Mouse (Mus musculus) heart, embryonic 11.5 days (tissue): ENCODE results near the gene Prc1. TPM values are rescaled to one million over a fixed set of nuclear protein-coding genes. Genes with fewer than 3 reads are reported as not detected.
A peak's percentile ranks its signal among the peaks of the same experiment; 100 is the strongest.

Experiments used
- ATAC-seq: fragments of 200-750 bp; cut with Nextera tagmentation; replicated peaks from 2 replicates; pipeline ENCODE4 v1.8.0; 2017; ENCODE audit warnings: moderate library complexity; ENCODE audit not compliant: insufficient number of reproducible peaks, low FRiP score, low TSS enrichment
- H3K27ac ChIP-seq: fragments of 300-500 bp; sonication (generic); 2 replicates; pipeline ENCODE4 v1.5.1; 2014; ENCODE audit warnings: mild to moderate bottlenecking, low read depth, low read length
- H3K27me3 ChIP-seq: fragments of 300-500 bp; sonication (generic); 2 replicates; pipeline ENCODE4 v1.6.1; 2014; ENCODE audit warnings: mild to moderate bottlenecking, low read length, mixed read lengths; ENCODE audit not compliant: control insufficient read depth, insufficient read depth
- H3K36me3 ChIP-seq: fragments of 300-500 bp; sonication (generic); 2 replicates; pipeline ENCODE4 v1.6.1; 2014; ENCODE audit warnings: mild to moderate bottlenecking, low read length, moderate library complexity, mixed read lengths; ENCODE audit not compliant: control insufficient read depth, insufficient read depth
- H3K4me1 ChIP-seq: fragments of 300-500 bp; sonication (generic); 2 replicates; pipeline ENCODE4 v1.6.1; 2014; ENCODE audit warnings: low read length; ENCODE audit not compliant: control insufficient read depth, insufficient read depth
- H3K4me2 ChIP-seq: fragments of 300-500 bp; sonication (generic); 2 replicates; pipeline ENCODE4 v1.6.1; 2014; ENCODE audit warnings: mild to moderate bottlenecking, moderate library complexity
- H3K4me3 ChIP-seq: fragments of 300-500 bp; sonication (generic); 2 replicates; pipeline ENCODE4 v1.5.1; 2014; ENCODE audit warnings: low read depth, low read length
- H3K9ac ChIP-seq: fragments of 300-500 bp; sonication (generic); 2 replicates; pipeline ENCODE4 v1.6.1; 2014; ENCODE audit warnings: mild to moderate bottlenecking, low read depth, low read length, moderate library complexity
- H3K9me3 ChIP-seq: fragments of 300-500 bp; sonication (generic); replicated peaks from 2 replicates; pipeline ENCODE4 v1.6.1; 2016; ENCODE audit warnings: low read length; ENCODE audit not compliant: control insufficient read depth
- WGBS: fragments of 180-500 bp; shearing (Covaris S2); extraction: QIAGEN DNeasy Blood & Tissue Kit; methylation state at CpG from one replicate; pipeline ENCODE4 v1.1.7; 2014; ENCODE audit not compliant: insufficient replicate concordance; 5-methylcytosine and 5-hydroxymethylcytosine counted together
- polyA plus RNA-seq: library from polyadenylated mRNA; unstranded; fragments of >200 nt; fragmentation: Nextera tagmentation; extraction: Ambion mirVana; gene quantifications from 2 replicates; pipeline ENCODE4 v1.2.1, GENCODE M21; 2014

Gene Prc1
- polyA plus RNA-seq, 1 experiment from 2014 or later: 148 TPM

- WGBS: 95% methylated on average over 6 of the region's 6 CpGs
- Histone ChIP-seq H3K27ac (no peak overlapping the region), H3K9ac (0 out of 2 replicates have a peak overlapping the region, but pooled peaks have one; percentile 43)
Observed at GRCm38 (mm10) chr7:80296462-80296861, 2.2 kb downstream of the Prc1 start.

GRCm38 (mm10) chr7:80297041-80297440 is 2.8 kb downstream of the Prc1 start:
- no peak overlapping the region for H3K4me3 ChIP-seq
- H3K4me2 ChIP-seq: no peak overlapping the region
- no peaks in the 10 kb centered on the region for H3K9me3 ChIP-seq
- H3K4me1 ChIP-seq: peaks cover 9% of the 10 kb centered on the region; the same call in 1 of the 2 replicates
- peaks cover 7% of the 10 kb centered on the region for H3K36me3 ChIP-seq
- no peak overlapping the region for H3K9ac ChIP-seq
- H3K27me3 ChIP-seq: no peaks in the 10 kb centered on the region
- ATAC-seq: no peak
- WGBS: 86% methylated on average over 3 of the region's 3 CpGs
- no peak overlapping the region for H3K27ac ChIP-seq

More at GRCm38 (mm10) chr7:80296462-80296861, 2.2 kb downstream of the Prc1 start:
- ATAC-seq: no peak
- no peak overlapping the region for H3K4me2 ChIP-seq
- H3K9me3 ChIP-seq: no peaks in the 10 kb centered on the region
- H3K4me1 ChIP-seq: peaks cover 9% of the 10 kb centered on the region; the same call in 1 of the 2 replicates
- peaks cover 3% of the 10 kb centered on the region; the same call in 1 of the 2 replicates for H3K36me3 ChIP-seq
- no peaks in the 10 kb centered on the region for H3K27me3 ChIP-seq
- H3K4me3 ChIP-seq: 0 out of 2 replicates have a peak overlapping the region, but pooled peaks have one; percentile 76

- no peak for ATAC-seq
- no peaks in the 10 kb centered on the region for H3K27me3 ChIP-seq
- peaks cover 14% of the 10 kb centered on the region for H3K36me3 ChIP-seq
- H3K4me3 ChIP-seq: no peak overlapping the region
- H3K4me1 ChIP-seq: peaks cover 8% of the 10 kb centered on the region; the same call in 1 of the 2 replicates
- whole genome bisulfite sequencing: 94% methylated on average over 4 of the region's 4 CpGs
- H3K27ac ChIP-seq: no peak overlapping the region
- H3K9ac ChIP-seq: no peak overlapping the region
- H3K9me3 ChIP-seq: no peaks in the 10 kb centered on the region
- no peak overlapping the region for H3K4me2 ChIP-seq
Observed at GRCm38 (mm10) chr7:80298754-80299153, 4.5 kb downstream of the Prc1 start.

- WGBS: 89% methylated on average over 3 of the region's 3 CpGs
- peaks cover 20% of the 10 kb centered on the region for H3K36me3 ChIP-seq
- H3K9me3 ChIP-seq: no peaks in the 10 kb centered on the region
- H3K4me2 ChIP-seq: no peak overlapping the region
- ATAC-seq: no peak
- no peaks in the 10 kb centered on the region for H3K27me3 ChIP-seq
- H3K27ac ChIP-seq: no peak overlapping the region
- H3K4me1 ChIP-seq: peaks cover 7% of the 10 kb centered on the region; the same call in 1 of the 2 replicates
- H3K9ac ChIP-seq: no peak overlapping the region
- no peak overlapping the region for H3K4me3 ChIP-seq
Observed at GRCm38 (mm10) chr7:80299568-80299967, 5.3 kb downstream of the Prc1 start.

- ATAC-seq: no peak
- Histone ChIP-seq H3K27ac (no peak overlapping the region), H3K4me1 (no peaks in the 10 kb centered on the region), H3K36me3 (peaks cover 34% of the 10 kb centered on the region), H3K9me3 (no peaks in the 10 kb centered on the region), H3K9ac (no peak overlapping the region), H3K4me2 (no peak overlapping the region), H3K27me3 (no peaks in the 10 kb centered on the region), H3K4me3 (no peak overlapping the region)
- WGBS: 93% methylated on average over 2 of the region's 2 CpGs
Observed at GRCm38 (mm10) chr7:80301522-80301921, 7.3 kb downstream of the Prc1 start.

GRCm38 (mm10) chr7:80307766-80308165 is 13.5 kb downstream of the Prc1 start:
- H3K27ac ChIP-seq: no peak overlapping the region
- no peaks in the 10 kb centered on the region for H3K4me1 ChIP-seq
- H3K4me3 ChIP-seq: no peak overlapping the region
- H3K9me3 ChIP-seq: no peaks in the 10 kb centered on the region
- 88% methylated on average over 3 of the region's 3 CpGs for whole genome bisulfite sequencing
- no peak overlapping the region for H3K9ac ChIP-seq
- H3K36me3 ChIP-seq: peaks cover 55% of the 10 kb centered on the region
- H3K27me3 ChIP-seq: no peaks in the 10 kb centered on the region
- no peak for ATAC-seq
- no peak overlapping the region for H3K4me2 ChIP-seq

GRCm38 (mm10) chr7:80310771-80311170 is 16.5 kb downstream of the Prc1 start:
- Histone ChIP-seq H3K4me1 (no peaks in the 10 kb centered on the region), H3K36me3 (peaks cover 63% of the 10 kb centered on the region), H3K9me3 (no peaks in the 10 kb centered on the region), H3K4me3 (no peak overlapping the region), H3K4me2 (no peak overlapping the region), H3K27ac (no peak overlapping the region), H3K27me3 (no peaks in the 10 kb centered on the region), H3K9ac (no peak overlapping the region)
- WGBS: 78% methylated on average over 7 of the region's 7 CpGs
- no peak for ATAC-seq

GRCm38 (mm10) chr7:80315733-80316132 is 21.5 kb downstream of the Prc1 start:
- H3K4me1 ChIP-seq: peaks cover 9% of the 10 kb centered on the region; the same call in 1 of the 2 replicates
- peaks cover 45% of the 10 kb centered on the region for H3K36me3 ChIP-seq
- H3K9ac ChIP-seq: no peak overlapping the region
- no peaks in the 10 kb centered on the region for H3K27me3 ChIP-seq
- WGBS: 77% methylated on average over 2 of the region's 2 CpGs
- no peak overlapping the region for H3K4me3 ChIP-seq
- no peak overlapping the region for H3K4me2 ChIP-seq
- no peaks in the 10 kb centered on the region for H3K9me3 ChIP-seq
- no peak for ATAC-seq
- H3K27ac ChIP-seq: no peak overlapping the region

GRCm38 (mm10) chr7:80317439-80318115 is 23.3 kb downstream of the Prc1 start:
- H3K4me1 ChIP-seq: peaks cover 9% of the 10 kb centered on the region; the same call in 1 of the 2 replicates
- no peaks in the 10 kb centered on the region for H3K9me3 ChIP-seq
- ATAC-seq: no peak
- H3K4me2 ChIP-seq: no peak overlapping the region
- no peak overlapping the region for H3K9ac ChIP-seq
- no peaks in the 10 kb centered on the region for H3K27me3 ChIP-seq
- peaks cover 38% of the 10 kb centered on the region for H3K36me3 ChIP-seq
- no peak overlapping the region for H3K27ac ChIP-seq
- H3K4me3 ChIP-seq: no peak overlapping the region
- 64% methylated on average over 1 of the region's 1 CpGs for WGBS
